Mouse (Mus musculus) embryonic facial prominence, embryonic 10.5 days (tissue): ENCODE results near the gene Aplnr. TPM values are rescaled to one million over a fixed set of nuclear protein-coding genes. Genes with fewer than 3 reads are reported as not detected.
A peak's percentile ranks its signal among the peaks of the same experiment; 100 is the strongest.

ENCODE experiments used
- DNase-seq: peaks from one replicate; pipeline ENCODE4 v3.0.0-alpha.2; 2017; ENCODE audit warnings: low spot score
- H3K27ac ChIP-seq: fragments of 300-500 bp; sonication (generic); replicated peaks from 2 replicates; pipeline ENCODE4 v1.5.1; 2016; ENCODE audit warnings: mild to moderate bottlenecking
- H3K27me3 ChIP-seq: fragments of 300-500 bp; sonication (generic); replicated peaks from 2 replicates; pipeline ENCODE4 v1.6.1; 2016; ENCODE audit warnings: low read depth, mild to moderate bottlenecking; ENCODE audit not compliant: poor library complexity, severe bottlenecking
- H3K36me3 ChIP-seq: fragments of 300-500 bp; sonication (generic); replicated peaks from 2 replicates; pipeline ENCODE4 v1.6.1; 2016; ENCODE audit warnings: mild to moderate bottlenecking, moderate library complexity
- H3K4me1 ChIP-seq: fragments of 300-500 bp; sonication (generic); 2 replicates; pipeline ENCODE4 v1.6.1; 2016
- H3K4me3 ChIP-seq: fragments of 300-500 bp; sonication (generic); 2 replicates; pipeline ENCODE4 v1.5.1; 2016; ENCODE audit warnings: mild to moderate bottlenecking, moderate library complexity
- H3K9me3 ChIP-seq: fragments of 300-500 bp; sonication (generic); 2 replicates; pipeline ENCODE4 v1.6.1; 2016; ENCODE audit warnings: mild to moderate bottlenecking
- WGBS: fragments of 180-500 bp; shearing (Covaris S2); methylation state at CpG from one replicate; pipeline ENCODE4 v1.1.7; 2016; 5-methylcytosine and 5-hydroxymethylcytosine counted together
- polyA plus RNA-seq: library from polyadenylated mRNA; unstranded; fragments of >200 nt; fragmentation: Nextera tagmentation; extraction: Ambion mirVana; gene quantifications from 2 replicates; pipeline ENCODE4 v1.2.1, GENCODE M21; 2016

Aplnr gene
- polyA plus RNA-seq = 40.2 and 42.2 TPM in 2 replicates

DNA sequence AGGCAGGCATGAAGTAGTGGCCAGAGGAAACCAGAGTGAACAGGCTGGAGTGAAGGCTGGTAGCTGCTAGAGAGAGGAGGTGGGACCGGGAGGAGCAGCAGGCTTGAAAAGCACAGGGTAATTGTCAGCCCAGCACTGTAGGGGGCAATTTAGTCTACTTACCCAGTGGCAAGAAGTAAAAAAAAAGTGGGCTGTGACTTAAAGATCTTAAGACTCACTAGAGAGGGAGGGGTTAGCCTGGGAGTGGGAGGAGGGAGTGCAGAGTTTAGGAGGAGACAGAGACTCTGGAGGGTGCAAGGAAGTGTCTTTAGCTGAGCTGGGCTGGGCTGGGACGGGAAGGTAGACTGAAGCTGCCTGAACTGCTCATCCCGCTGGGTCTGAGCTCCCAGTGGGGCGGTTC lies at the start of gene Aplnr:
Aplnr (plus strand) TSS at position 137 of the 400 bp plus-strand sequence.
- Histone ChIP-seq H3K4me1 (peaks cover 19% of the 10 kb centered on the region), H3K4me3 (peak within 1 kb of the TSS; percentile 36), H3K36me3 (no peaks in the 10 kb centered on the region), H3K9me3 (no peaks in the 10 kb centered on the region), H3K27me3 (no peaks in the 10 kb centered on the region), H3K27ac (peak within 1 kb of the TSS; percentile 10; the same call in 1 of the 2 replicates)
- peak; percentile 21 for DNase-seq
- 7% methylated on average over 4 of the region's 4 CpGs for WGBS

DNA sequence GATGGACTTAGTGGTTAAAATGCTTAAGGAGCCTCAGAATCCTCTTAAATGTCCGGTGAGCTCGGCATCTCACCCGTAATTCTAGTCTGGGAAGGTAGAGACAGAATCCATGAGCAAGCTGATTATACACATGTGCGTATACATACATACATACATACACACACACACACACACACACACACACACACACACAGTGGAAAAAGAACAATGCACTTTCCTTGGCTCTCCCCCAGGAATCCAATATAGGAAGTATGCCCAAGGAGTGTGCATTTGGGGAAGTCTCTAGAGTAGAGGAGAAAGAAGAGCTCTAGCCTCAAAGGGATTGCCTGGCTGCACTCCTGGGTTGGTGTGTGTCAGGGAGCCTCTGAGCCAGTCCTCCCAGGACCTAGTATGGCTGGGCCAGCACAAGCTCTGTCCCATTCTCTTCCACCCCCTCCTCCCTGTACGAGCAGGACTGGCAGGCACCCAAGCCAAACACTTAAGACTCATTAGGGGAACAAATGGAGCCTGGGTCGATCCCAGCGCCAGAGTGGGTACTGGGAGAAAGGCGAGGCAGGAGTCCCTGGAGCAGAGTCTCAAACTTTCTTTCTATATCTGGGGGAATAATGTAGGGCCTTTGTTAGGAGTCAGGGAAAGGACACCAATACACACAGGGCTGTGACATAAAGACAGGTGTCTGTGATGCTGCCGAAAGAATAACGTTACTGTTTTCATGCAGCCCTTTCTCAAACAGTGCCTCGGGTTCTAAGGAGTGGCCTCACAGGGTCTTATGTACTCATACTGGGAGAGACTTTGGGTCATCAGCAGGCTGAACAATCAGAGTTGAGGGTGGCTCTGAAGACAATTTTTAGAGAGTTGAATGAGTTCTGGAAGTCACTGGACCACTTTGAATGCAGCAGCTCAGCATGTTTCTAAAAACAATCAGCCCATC lies 47.0 kb upstream of the Aplnr start:
- no peak for DNase-seq
- H3K4me3 ChIP-seq = no peak overlapping the region
- no peak overlapping the region for H3K27ac ChIP-seq
- H3K27me3 ChIP-seq = no peaks in the 10 kb centered on the region
- 62% methylated on average over 11 of the region's 11 CpGs for WGBS
- no peaks in the 10 kb centered on the region for H3K9me3 ChIP-seq
- H3K36me3 ChIP-seq = no peaks in the 10 kb centered on the region
- no peaks in the 10 kb centered on the region for H3K4me1 ChIP-seq

DNA sequence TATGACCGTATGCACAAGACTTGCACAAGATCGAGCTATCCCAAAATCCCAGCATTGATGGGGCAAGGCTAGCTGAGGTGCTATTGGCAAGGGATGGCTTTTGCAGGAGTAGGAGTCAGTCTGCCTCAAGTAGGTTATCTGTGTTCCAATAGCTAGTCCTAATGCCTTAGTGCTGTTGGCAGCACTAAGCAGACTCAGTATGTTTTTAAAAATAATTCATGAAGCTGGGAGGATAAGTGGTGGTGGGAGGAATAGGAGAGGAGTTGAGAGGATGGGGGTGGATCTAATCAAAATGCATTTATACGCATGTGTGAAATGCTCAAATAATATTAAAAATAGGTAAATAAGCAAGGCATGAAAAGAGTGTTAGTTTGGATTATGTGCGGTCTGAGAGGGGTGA lies 44.7 kb upstream of the Aplnr start:
- DNase-seq = no peak
- Histone ChIP-seq H3K36me3 (no peaks in the 10 kb centered on the region), H3K27ac (no peak overlapping the region), H3K4me1 (peaks cover 7% of the 10 kb centered on the region), H3K9me3 (no peaks in the 10 kb centered on the region), H3K4me3 (no peak overlapping the region), H3K27me3 (no peaks in the 10 kb centered on the region)
- WGBS = 94% methylated on average over 4 of the region's 4 CpGs

DNA sequence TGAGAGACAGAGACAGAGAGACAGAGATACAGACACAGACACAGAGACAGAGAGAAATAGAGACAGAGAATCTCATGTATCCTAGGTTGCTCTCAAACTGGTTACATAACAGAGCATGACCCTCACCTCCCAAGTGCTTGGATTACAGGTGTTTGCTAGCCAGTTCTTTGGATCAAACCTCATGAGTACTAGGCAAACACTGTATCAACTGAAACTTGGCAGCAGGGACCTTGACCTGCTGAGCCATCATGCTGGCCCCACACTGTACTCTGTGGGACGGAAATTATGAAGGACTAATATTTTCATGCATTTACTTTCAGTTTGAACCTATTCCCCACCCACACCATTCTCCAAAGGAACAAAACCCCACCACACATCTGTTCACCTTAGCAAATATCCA lies 42.6 kb upstream of the Aplnr start:
- DNase-seq = no peak
- Histone ChIP-seq H3K27me3 (no peaks in the 10 kb centered on the region), H3K27ac (no peak overlapping the region), H3K9me3 (no peaks in the 10 kb centered on the region), H3K36me3 (no peaks in the 10 kb centered on the region), H3K4me1 (peaks cover 7% of the 10 kb centered on the region), H3K4me3 (no peak overlapping the region)
- WGBS = 96% methylated on average over 1 of the region's 1 CpGs

DNA sequence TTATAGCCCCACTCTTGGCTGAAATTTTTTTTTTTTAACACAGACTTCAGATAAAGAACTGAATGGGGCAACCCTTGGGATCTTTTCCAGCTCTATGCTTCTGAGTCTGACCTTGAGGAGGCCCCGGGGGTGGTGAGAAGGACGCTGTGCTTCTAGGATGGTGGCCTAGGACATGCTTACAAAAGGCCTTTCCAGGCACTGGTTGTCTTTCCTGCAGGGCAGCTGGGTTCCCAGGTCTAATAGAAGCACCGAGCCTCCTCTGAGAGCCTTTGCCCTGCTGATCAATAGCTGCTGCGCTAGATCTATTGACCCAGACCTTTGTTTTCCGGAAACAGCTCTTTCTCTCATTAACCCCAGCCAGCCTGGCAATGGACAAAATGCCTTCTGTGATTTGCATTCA lies 40.1 kb upstream of the Aplnr start:
- DNase-seq = peak; percentile 15
- 42% methylated on average over 5 of the region's 5 CpGs for WGBS
- no peak overlapping the region; the same call in 1 of the 2 replicates for H3K27ac ChIP-seq
- H3K4me3 ChIP-seq = no peak overlapping the region
- no peaks in the 10 kb centered on the region for H3K27me3 ChIP-seq
- H3K4me1 ChIP-seq = peaks cover 12% of the 10 kb centered on the region
- H3K9me3 ChIP-seq = no peaks in the 10 kb centered on the region
- H3K36me3 ChIP-seq = no peaks in the 10 kb centered on the region

DNA sequence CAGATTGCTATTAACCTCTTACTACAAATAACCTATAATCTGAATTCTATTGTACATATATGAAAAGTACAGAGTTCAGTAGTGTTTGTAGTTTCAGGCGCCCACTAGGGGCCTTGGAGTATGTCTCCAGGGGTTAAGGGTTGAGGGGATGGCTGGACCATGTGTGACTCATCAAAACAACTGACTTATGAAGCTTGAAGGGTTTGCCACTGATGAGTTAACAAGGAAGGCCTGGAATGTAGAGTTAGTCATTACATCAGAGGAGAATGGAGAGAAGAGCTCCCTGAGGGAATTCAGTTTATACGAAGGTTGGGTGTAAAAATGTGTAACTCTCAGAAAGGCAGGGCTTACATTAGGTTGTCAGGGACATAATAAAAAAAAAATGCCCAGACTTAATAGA lies 38.0 kb upstream of the Aplnr start:
- no peak for DNase-seq
- no peak overlapping the region for H3K27ac ChIP-seq
- WGBS = 78% methylated on average over 2 of the region's 2 CpGs

DNA sequence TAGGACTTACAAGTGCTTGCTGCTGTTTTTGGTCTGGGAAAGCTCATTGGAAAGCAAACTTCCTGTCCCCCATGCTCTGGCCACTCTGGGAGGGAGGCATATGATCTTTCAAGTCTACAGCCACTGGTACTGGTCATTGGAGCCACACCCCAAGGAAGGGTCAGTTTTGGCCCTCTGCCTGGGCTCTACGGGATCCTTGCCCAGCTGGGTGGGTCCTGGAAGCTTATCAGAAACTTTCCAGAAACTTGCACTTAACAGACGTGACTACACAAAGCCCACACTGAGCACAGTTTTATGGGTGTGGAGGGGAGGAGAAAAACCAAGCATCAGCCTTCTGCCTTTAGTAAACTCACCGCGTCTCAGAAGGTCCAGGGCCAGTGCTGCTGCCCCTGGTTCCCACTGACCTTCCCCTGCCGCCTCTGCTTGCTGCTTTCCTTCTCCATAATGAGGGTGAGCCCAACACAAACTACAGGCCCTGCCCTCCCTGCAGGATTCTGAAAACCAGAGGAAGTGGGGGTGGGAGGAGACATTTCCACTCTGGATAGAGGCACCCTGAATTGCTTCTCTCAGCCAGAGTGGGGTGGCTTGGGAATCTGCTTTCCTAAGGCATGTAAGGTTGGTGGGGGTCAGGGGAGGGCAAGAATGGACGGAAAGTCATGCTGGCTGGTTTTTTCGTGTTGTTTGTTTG lies 37.1 kb upstream of the Aplnr start:
- Histone ChIP-seq H3K36me3 (no peaks in the 10 kb centered on the region), H3K4me1 (peaks cover 12% of the 10 kb centered on the region), H3K27ac (no peak overlapping the region), H3K4me3 (no peak overlapping the region), H3K9me3 (no peaks in the 10 kb centered on the region), H3K27me3 (no peaks in the 10 kb centered on the region)
- 76% methylated on average over 7 of the region's 7 CpGs for WGBS
- DNase-seq = no peak

More for the DNA sequence above, 38.0 kb upstream of the Aplnr start:
- no peaks in the 10 kb centered on the region for H3K9me3 ChIP-seq
- no peak overlapping the region for H3K4me3 ChIP-seq
- no peaks in the 10 kb centered on the region for H3K36me3 ChIP-seq
- no peaks in the 10 kb centered on the region for H3K27me3 ChIP-seq
- H3K4me1 ChIP-seq = peaks cover 12% of the 10 kb centered on the region

DNA sequence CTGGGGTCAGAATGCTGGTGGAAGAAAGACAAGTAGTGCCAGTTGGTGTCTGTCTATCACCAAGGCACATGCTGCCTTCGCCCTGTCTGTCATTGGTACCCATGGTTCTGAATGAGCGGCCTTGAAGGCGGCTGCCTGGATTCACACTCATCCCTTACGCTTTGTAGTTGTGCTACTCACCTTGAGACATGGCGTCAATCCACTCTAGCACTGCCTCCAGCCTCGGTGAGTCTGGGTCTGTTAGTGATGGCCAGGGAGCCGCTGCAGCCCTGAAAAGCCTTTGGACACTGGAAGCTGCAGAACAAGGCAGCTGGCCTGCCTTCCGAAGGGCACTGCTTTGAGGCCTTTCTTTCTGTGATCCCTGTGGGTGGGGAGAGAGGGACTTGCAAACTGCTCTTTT lies 32.8 kb upstream of the Aplnr start:
- WGBS = 81% methylated on average over 8 of the region's 8 CpGs
- Histone ChIP-seq H3K36me3 (no peaks in the 10 kb centered on the region), H3K4me3 (no peak overlapping the region)

DNA sequence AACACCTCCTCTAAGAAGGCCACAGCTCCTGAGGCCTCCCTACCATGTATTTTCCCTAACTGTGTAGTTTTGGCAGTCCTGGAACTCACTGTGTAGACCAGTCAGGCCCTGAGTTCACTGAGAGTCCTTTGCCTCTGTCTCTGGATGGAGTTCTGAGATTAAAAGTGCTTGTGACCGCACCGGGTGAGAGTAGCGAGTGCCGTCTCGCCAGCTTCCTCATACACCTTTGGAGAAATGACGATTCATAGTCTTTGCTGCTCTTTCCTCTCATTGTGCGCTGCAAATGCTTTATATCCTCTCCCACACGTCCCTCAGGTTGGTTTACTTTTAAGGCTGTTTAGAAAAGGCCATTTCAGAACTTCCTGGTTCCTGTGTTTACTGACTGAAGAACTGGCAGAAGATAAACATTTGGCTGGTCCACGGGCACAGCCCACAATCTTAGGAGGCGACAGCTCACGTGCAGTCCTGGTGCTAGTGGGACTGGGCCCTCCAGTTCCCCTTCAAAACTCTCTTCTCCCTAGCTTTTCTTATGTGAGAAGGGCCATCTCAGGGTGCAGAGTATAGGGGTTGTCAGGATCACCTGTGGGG lies 30.5 kb upstream of the Aplnr start:
- no peak for DNase-seq
- no peak overlapping the region for H3K4me3 ChIP-seq
- 87% methylated on average over 11 of the region's 11 CpGs for WGBS

More for the DNA sequence above, 32.8 kb upstream of the Aplnr start:
- Histone ChIP-seq H3K9me3 (no peaks in the 10 kb centered on the region), H3K4me1 (0 out of 2 replicates have a peak, but pooled peaks cover 5% of the 10 kb centered on the region), H3K27ac (no peak overlapping the region), H3K27me3 (no peaks in the 10 kb centered on the region)
- DNase-seq = no peak

DNA sequence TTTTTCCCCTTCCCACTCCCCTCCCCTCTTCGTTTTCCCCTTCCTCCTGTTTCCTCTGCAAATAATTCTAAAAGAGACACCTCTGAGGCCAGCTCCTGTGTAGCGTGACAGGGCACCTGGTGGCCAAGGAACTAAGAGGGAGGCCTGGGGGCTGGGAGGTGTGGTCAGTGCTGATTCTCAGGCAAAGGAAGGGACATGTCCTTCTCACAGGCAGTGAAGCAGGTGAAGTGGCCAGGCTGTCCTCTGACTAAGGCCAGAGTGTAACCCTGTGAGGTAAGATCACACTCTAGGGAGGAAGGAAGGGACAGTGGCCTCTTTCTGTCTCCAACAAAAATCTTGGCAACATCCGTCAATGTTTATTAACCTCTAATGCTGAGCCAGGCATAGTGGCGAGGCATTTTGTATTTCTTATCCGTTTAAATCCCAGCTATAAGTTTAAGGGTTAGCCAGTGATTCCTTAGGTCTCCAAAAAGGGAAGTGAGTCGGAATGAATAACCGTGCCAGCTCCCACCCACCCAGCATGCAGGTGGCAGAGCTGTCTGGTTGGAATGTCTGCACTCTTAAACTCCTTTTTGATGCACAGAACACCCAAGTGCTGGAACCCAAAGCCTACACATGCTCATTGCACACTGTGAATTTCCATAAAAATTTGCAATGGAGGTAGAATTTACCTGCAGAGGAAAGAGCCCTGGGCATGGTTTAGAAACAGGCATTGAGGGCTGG lies 29.8 kb upstream of the Aplnr start:
- Histone ChIP-seq H3K4me3 (no peak overlapping the region), H3K27ac (no peak overlapping the region), H3K4me1 (no peaks in the 10 kb centered on the region), H3K9me3 (no peaks in the 10 kb centered on the region), H3K36me3 (no peaks in the 10 kb centered on the region), H3K27me3 (no peaks in the 10 kb centered on the region)
- DNase-seq = no peak
- 80% methylated on average over 7 of the region's 7 CpGs for WGBS

More for the DNA sequence above, 30.5 kb upstream of the Aplnr start:
- no peak overlapping the region for H3K27ac ChIP-seq
- H3K4me1 ChIP-seq = no peaks in the 10 kb centered on the region
- H3K27me3 ChIP-seq = no peaks in the 10 kb centered on the region
- H3K36me3 ChIP-seq = no peaks in the 10 kb centered on the region
- no peaks in the 10 kb centered on the region for H3K9me3 ChIP-seq

DNA sequence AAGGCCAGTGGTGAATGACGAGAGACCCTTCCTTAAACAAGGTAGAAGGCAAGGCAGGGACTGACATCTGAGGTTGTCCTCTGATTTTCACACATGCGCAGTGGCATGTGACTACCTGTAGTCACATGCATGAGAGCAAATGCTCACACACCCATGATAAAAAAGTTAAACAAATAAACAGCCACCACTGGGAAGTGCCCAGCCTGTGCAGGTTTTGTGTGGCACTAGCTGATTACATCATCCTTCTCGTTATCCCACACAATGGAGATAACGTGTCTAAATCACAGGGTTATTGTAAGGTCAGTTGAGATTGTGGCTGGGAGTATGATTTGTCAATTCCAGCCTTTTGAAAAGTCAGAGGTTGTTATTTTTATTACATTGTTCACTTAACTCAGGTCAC lies 29.1 kb upstream of the Aplnr start:
- no peaks in the 10 kb centered on the region for H3K9me3 ChIP-seq
- H3K4me3 ChIP-seq = no peak overlapping the region
- 84% methylated on average over 4 of the region's 4 CpGs for WGBS
- no peaks in the 10 kb centered on the region for H3K36me3 ChIP-seq
- no peaks in the 10 kb centered on the region for H3K27me3 ChIP-seq
- no peak for DNase-seq
- no peaks in the 10 kb centered on the region for H3K4me1 ChIP-seq
- H3K27ac ChIP-seq = no peak overlapping the region

DNA sequence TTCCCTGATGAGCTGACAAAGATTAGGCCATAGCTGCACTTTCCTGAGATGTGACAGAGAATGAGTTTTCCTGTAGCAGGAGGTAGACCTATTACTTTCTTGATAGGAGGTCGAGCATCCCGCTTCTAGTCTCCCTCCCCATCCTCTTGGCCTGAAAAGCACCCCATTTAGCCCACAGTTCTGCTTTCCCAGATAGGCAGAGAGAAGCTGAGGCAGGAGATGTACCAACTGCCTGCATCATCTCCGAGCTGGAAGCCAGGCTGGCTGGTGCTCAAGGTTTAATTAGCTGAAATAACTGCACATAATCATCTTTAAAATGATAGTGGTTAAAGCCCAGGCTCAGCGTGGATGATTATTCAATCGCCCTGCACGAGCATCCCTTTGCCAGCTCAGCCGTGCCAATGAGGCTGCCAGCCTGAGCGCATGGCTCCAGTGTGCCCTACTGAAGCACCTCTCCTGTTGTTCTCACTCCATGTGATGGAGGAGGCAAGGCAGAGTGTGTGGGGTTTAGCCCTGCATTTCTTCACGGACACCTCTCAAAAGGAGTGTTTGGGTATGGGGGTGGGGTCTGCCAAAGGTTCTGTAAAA lies 25.6 kb upstream of the Aplnr start:
- H3K36me3 ChIP-seq = no peaks in the 10 kb centered on the region
- DNase-seq = no peak
- no peaks in the 10 kb centered on the region for H3K4me1 ChIP-seq
- no peak overlapping the region for H3K4me3 ChIP-seq
- H3K27ac ChIP-seq = no peak overlapping the region
- no peaks in the 10 kb centered on the region for H3K27me3 ChIP-seq
- 86% methylated on average over 9 of the region's 9 CpGs for WGBS
- no peaks in the 10 kb centered on the region for H3K9me3 ChIP-seq
